Comparison of ENCODE assay signal across 14 mouse cellular contexts in genomic region chr1:167770457-167770856, GRCm38 (mm10).
"Had no signal": no experiment of that assay in that cellular context is flagged by ENCODE, and none has a peak within 500 bp of the region (broad histone marks: within the 10 kb centered on the region; RNA-seq: fewer than 3 reads in every experiment).

No protein-coding gene starts in this region.

- H3K4me2 ChIP-seq: midbrain, embryonic 15.5 days; neural tube, embryonic 12.5 days had no signal

- DNase-seq: kidney, adult 8-10 months; kidney, postnatal 25 days; layer of hippocampus, adult 9-11 months; layer of hippocampus, postnatal 36 days; liver; lung, adult 18-20 months; right cerebral cortex, postnatal 4 days; spleen, adult 18-20 months; thymus, adult 2 months; thymus, postnatal 25 days had no signal

- ATAC-seq: midbrain, embryonic 15.5 days had no signal

- H3K4me1 ChIP-seq: midbrain, embryonic 15.5 days; neural tube, embryonic 12.5 days had no signal

- H3K27ac ChIP-seq: liver, embryonic 14.5 days; midbrain, embryonic 10.5 days; midbrain, embryonic 15.5 days; neural tube, embryonic 12.5 days had no signal

- H3K9me3 ChIP-seq: midbrain, embryonic 10.5 days; midbrain, embryonic 15.5 days; neural tube, embryonic 12.5 days had no signal

- H3K36me3 ChIP-seq: midbrain, embryonic 10.5 days; midbrain, embryonic 15.5 days; neural tube, embryonic 12.5 days had no signal

- H3K4me3 ChIP-seq: midbrain, embryonic 10.5 days; midbrain, embryonic 15.5 days; neural tube, embryonic 12.5 days had no signal

- H3K9ac ChIP-seq: liver, embryonic 14.5 days; midbrain, embryonic 15.5 days; neural tube, embryonic 12.5 days had no signal
